Mouse (Mus musculus) embryonic facial prominence, embryonic 10.5 days (tissue): ENCODE measurements at regions not wholly inside any gene's neighbourhood (a gene's known extent, or its start where the extent isn't known, plus 50 kb on each side); places are given as distances from the start of the nearest gene placed in this dataset.

Experiments used
- DNase-seq: peaks from one replicate; pipeline ENCODE4 v3.0.0-alpha.2; 2017; ENCODE audit warnings: low spot score
- H3K27ac ChIP-seq: fragments of 300-500 bp; sonication (generic); replicated peaks from 2 replicates; pipeline ENCODE4 v1.5.1; 2016; ENCODE audit warnings: mild to moderate bottlenecking
- H3K27me3 ChIP-seq: fragments of 300-500 bp; sonication (generic); replicated peaks from 2 replicates; pipeline ENCODE4 v1.6.1; 2016; ENCODE audit warnings: low read depth, mild to moderate bottlenecking; ENCODE audit not compliant: poor library complexity, severe bottlenecking
- H3K36me3 ChIP-seq: fragments of 300-500 bp; sonication (generic); replicated peaks from 2 replicates; pipeline ENCODE4 v1.6.1; 2016; ENCODE audit warnings: mild to moderate bottlenecking, moderate library complexity
- H3K4me1 ChIP-seq: fragments of 300-500 bp; sonication (generic); 2 replicates; pipeline ENCODE4 v1.6.1; 2016
- H3K4me3 ChIP-seq: fragments of 300-500 bp; sonication (generic); 2 replicates; pipeline ENCODE4 v1.5.1; 2016; ENCODE audit warnings: mild to moderate bottlenecking, moderate library complexity
- H3K9me3 ChIP-seq: fragments of 300-500 bp; sonication (generic); 2 replicates; pipeline ENCODE4 v1.6.1; 2016; ENCODE audit warnings: mild to moderate bottlenecking
- WGBS: fragments of 180-500 bp; shearing (Covaris S2); methylation state at CpG from one replicate; pipeline ENCODE4 v1.1.7; 2016; 5-methylcytosine and 5-hydroxymethylcytosine counted together

GRCm38 (mm10) chr9:41612802-41613550, 451.5 kb upstream of the Ubash3b start:
- 54% methylated on average over 14 of the region's 14 CpGs for WGBS
- Histone ChIP-seq H3K27ac (peak overlapping the region; percentile 84), H3K4me3 (peak overlapping the region; percentile 37), H3K9me3 (no peaks in the 10 kb centered on the region), H3K4me1 (peaks cover 59% of the 10 kb centered on the region), H3K27me3 (no peaks in the 10 kb centered on the region), H3K36me3 (no peaks in the 10 kb centered on the region)
- DNase-seq: no peak

- H3K4me1 ChIP-seq: peaks cover 59% of the 10 kb centered on the region
- H3K4me3 ChIP-seq: peak overlapping the region; percentile 37
- no peak for DNase-seq
Observed at GRCm38 (mm10) chr9:41612452-41612795, 450.9 kb upstream of the Ubash3b start.

GRCm38 (mm10) chr9:41611534-41612451, 450.3 kb upstream of the Ubash3b start:
- peak overlapping the region; percentile 37 for H3K4me3 ChIP-seq
- 19% methylated on average over 11 of the region's 11 CpGs for WGBS
- H3K4me1 ChIP-seq: peaks cover 59% of the 10 kb centered on the region

More at GRCm38 (mm10) chr9:41612452-41612795, 450.9 kb upstream of the Ubash3b start:
- WGBS: 25% methylated on average over 7 of the region's 7 CpGs
- no peaks in the 10 kb centered on the region for H3K9me3 ChIP-seq
- no peaks in the 10 kb centered on the region for H3K36me3 ChIP-seq
- no peaks in the 10 kb centered on the region for H3K27me3 ChIP-seq
- peak overlapping the region; percentile 84 for H3K27ac ChIP-seq

GRCm38 (mm10) chr9:41610347-41610746, 448.9 kb upstream of the Ubash3b start:
- H3K27ac ChIP-seq: peak overlapping the region; percentile 84
- H3K9me3 ChIP-seq: no peaks in the 10 kb centered on the region
- 40% methylated on average over 4 of the region's 4 CpGs for whole genome bisulfite sequencing
- DNase-seq: no peak
- no peak overlapping the region for H3K4me3 ChIP-seq
- H3K27me3 ChIP-seq: no peaks in the 10 kb centered on the region
- no peaks in the 10 kb centered on the region for H3K36me3 ChIP-seq
- peaks cover 59% of the 10 kb centered on the region for H3K4me1 ChIP-seq

More at GRCm38 (mm10) chr9:41611534-41612451, 450.3 kb upstream of the Ubash3b start:
- no peaks in the 10 kb centered on the region for H3K9me3 ChIP-seq
- peak overlapping the region; percentile 84 for H3K27ac ChIP-seq
- no peaks in the 10 kb centered on the region for H3K36me3 ChIP-seq
- H3K27me3 ChIP-seq: no peaks in the 10 kb centered on the region
- DNase-seq: peak; percentile 85

DNA sequence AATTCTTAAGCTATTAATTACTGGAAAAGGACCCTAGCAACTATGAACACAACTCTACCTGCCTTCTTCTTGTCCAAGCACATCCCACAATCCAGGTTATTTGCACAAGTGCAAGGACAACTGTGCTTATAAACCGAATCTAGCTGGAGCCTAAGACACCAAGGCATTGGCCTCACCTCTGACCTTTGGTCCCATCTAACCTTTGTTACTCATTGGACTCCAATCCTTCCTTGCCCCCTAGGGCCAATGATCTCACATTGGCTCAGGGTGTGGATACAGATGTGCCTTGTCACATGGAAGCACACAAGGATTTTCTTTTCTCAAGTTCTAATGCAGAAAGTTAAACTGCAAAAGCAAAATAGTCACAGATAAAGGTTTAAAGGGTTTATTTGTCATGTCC, 444.6 kb upstream of the Ubash3b start:
- Histone ChIP-seq H3K4me1 (peaks cover 22% of the 10 kb centered on the region), H3K9me3 (no peaks in the 10 kb centered on the region), H3K27ac (no peak overlapping the region), H3K4me3 (no peak overlapping the region), H3K36me3 (no peaks in the 10 kb centered on the region), H3K27me3 (no peaks in the 10 kb centered on the region)
- WGBS: 63% methylated on average over 1 of the region's 1 CpGs
- DNase-seq: no peak

- Histone ChIP-seq H3K27me3 (no peaks in the 10 kb centered on the region), H3K4me1 (peaks cover 22% of the 10 kb centered on the region), H3K9me3 (no peaks in the 10 kb centered on the region), H3K36me3 (no peaks in the 10 kb centered on the region), H3K27ac (no peak overlapping the region), H3K4me3 (no peak overlapping the region)
- 82% methylated on average over 1 of the region's 1 CpGs for WGBS
- DNase-seq: no peak
Observed at GRCm38 (mm10) chr9:41604916-41605315, 443.4 kb upstream of the Ubash3b start.

DNA sequence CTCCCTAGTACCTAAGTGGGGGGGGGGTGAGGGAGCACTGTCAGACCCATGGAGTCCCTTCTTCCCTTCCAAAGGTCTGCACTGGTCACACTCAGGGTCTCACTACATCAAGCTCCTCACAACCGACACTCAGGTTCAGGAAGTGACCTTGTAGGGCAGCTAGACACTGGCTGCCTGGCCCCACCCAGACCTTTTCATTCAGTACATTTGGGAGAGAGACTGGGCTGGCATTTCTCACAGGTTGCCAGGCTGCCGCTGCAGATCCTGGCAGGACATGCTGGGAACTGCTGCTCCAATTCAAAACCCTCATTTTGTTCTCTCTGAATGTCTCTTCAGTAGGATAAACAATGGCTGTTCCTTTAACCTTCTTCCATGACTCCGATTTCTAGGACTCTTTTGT, 439.3 kb upstream of the Ubash3b start:
- H3K27ac ChIP-seq: peak overlapping the region; percentile 71
- H3K9me3 ChIP-seq: no peaks in the 10 kb centered on the region
- H3K36me3 ChIP-seq: no peaks in the 10 kb centered on the region
- 37% methylated on average over 3 of the region's 3 CpGs for WGBS
- H3K4me3 ChIP-seq: no peak overlapping the region
- no peak for DNase-seq
- no peaks in the 10 kb centered on the region for H3K27me3 ChIP-seq
- peaks cover 44% of the 10 kb centered on the region for H3K4me1 ChIP-seq

- H3K4me1 ChIP-seq: peaks cover 53% of the 10 kb centered on the region
- no peaks in the 10 kb centered on the region for H3K27me3 ChIP-seq
- DNase-seq: no peak
Observed at GRCm38 (mm10) chr9:41599874-41600273, 438.4 kb upstream of the Ubash3b start.

GRCm38 (mm10) chr9:41595749-41596148, 434.3 kb upstream of the Ubash3b start:
- H3K36me3 ChIP-seq: peaks cover 33% of the 10 kb centered on the region
- H3K27ac ChIP-seq: no peak overlapping the region
- DNase-seq: no peak
- WGBS: 64% methylated on average over 5 of the region's 5 CpGs
- H3K27me3 ChIP-seq: no peaks in the 10 kb centered on the region
- H3K4me3 ChIP-seq: no peak overlapping the region
- H3K4me1 ChIP-seq: peaks cover 53% of the 10 kb centered on the region
- H3K9me3 ChIP-seq: no peaks in the 10 kb centered on the region

More at GRCm38 (mm10) chr9:41599874-41600273, 438.4 kb upstream of the Ubash3b start:
- Histone ChIP-seq H3K36me3 (no peaks in the 10 kb centered on the region), H3K9me3 (no peaks in the 10 kb centered on the region), H3K27ac (peak overlapping the region; percentile 71), H3K4me3 (no peak overlapping the region)
- 20% methylated on average over 1 of the region's 1 CpGs for WGBS

- Histone ChIP-seq H3K4me3 (no peak overlapping the region), H3K27ac (no peak overlapping the region), H3K27me3 (no peaks in the 10 kb centered on the region), H3K9me3 (no peaks in the 10 kb centered on the region), H3K36me3 (peaks cover 51% of the 10 kb centered on the region), H3K4me1 (peaks cover 43% of the 10 kb centered on the region)
- WGBS: 89% methylated on average over 7 of the region's 7 CpGs
- no peak for DNase-seq
Observed at GRCm38 (mm10) chr9:41593998-41594397, 432.5 kb upstream of the Ubash3b start.

GRCm38 (mm10) chr9:41592900-41593690, 431.6 kb upstream of the Ubash3b start:
- no peak overlapping the region for H3K27ac ChIP-seq
- H3K4me3 ChIP-seq: no peak overlapping the region
- H3K4me1 ChIP-seq: peaks cover 40% of the 10 kb centered on the region
- no peaks in the 10 kb centered on the region for H3K9me3 ChIP-seq
- H3K27me3 ChIP-seq: no peaks in the 10 kb centered on the region
- DNase-seq: no peak
- peaks cover 60% of the 10 kb centered on the region for H3K36me3 ChIP-seq
- 88% methylated on average over 4 of the region's 4 CpGs for WGBS

DNA sequence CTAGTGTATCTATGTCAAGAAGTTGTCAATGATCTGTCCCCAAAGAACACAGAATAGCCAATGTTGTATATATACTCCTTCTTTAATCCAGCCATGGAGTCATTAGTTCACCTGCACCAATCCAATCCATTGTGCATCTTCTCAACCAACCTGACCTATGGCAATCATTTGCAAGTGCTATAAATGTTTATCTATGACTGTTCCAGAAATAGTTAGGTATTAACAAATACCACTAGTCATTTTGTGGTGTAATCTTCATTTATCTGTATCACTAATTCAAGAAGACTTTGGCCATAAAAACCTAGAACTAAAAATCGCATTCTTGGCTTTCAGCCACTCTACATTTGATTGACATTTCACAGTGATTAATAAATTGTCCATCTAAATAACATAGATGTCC, 430.6 kb upstream of the Ubash3b start:
- Histone ChIP-seq H3K4me1 (peaks cover 38% of the 10 kb centered on the region), H3K27ac (no peak overlapping the region), H3K36me3 (peaks cover 70% of the 10 kb centered on the region), H3K4me3 (no peak overlapping the region), H3K9me3 (no peaks in the 10 kb centered on the region), H3K27me3 (no peaks in the 10 kb centered on the region)
- no peak for DNase-seq
- 93% methylated on average over 1 of the region's 1 CpGs for WGBS
